Mouse (Mus musculus) forebrain, postnatal 0 days (tissue): ENCODE data around the gene Lmna. TPM values are rescaled to one million over a fixed set of nuclear protein-coding genes. Genes with fewer than 3 reads are reported as not detected.

Source experiments
- ATAC-seq: fragments of 200-750 bp; cut with Nextera tagmentation; 2 replicates; pipeline ENCODE4 v1.8.0; 2017; ENCODE audit warnings: mild to moderate bottlenecking, moderate library complexity
- DNase-seq: peaks from one replicate; pipeline ENCODE4 v3.0.0-alpha.2; 2015
- H3K27ac ChIP-seq: fragments of 300-500 bp; sonication (generic); 2 replicates; pipeline ENCODE4 v1.5.1; 2014; ENCODE audit warnings: low read depth, mild to moderate bottlenecking, antibody characterized with exemption, low read length, moderate library complexity, mixed read lengths
- H3K27me3 ChIP-seq: fragments of 300-500 bp; sonication (generic); 2 replicates; pipeline ENCODE4 v1.6.1; 2014; ENCODE audit warnings: mild to moderate bottlenecking, low read length, mixed read lengths; ENCODE audit not compliant: insufficient read depth
- H3K36me3 ChIP-seq: fragments of 300-500 bp; sonication (generic); 2 replicates; pipeline ENCODE4 v1.6.1; 2014; ENCODE audit warnings: mild to moderate bottlenecking, moderate library complexity; ENCODE audit not compliant: insufficient read depth
- H3K4me1 ChIP-seq: fragments of 300-500 bp; sonication (generic); 2 replicates; pipeline ENCODE4 v1.6.1; 2014; ENCODE audit warnings: antibody characterized with exemption; ENCODE audit not compliant: insufficient read depth
- H3K4me2 ChIP-seq: fragments of 300-500 bp; sonication (generic); 2 replicates; pipeline ENCODE4 v1.6.1; 2014; ENCODE audit warnings: low read depth, mild to moderate bottlenecking, moderate library complexity
- H3K4me3 ChIP-seq: fragments of 300-500 bp; sonication (generic); 2 replicates; pipeline ENCODE4 v1.5.1; 2014; ENCODE audit warnings: low read depth, low read length, mixed read lengths
- H3K9ac ChIP-seq: fragments of 300-500 bp; sonication (generic); 2 replicates; pipeline ENCODE4 v1.6.1; 2014; ENCODE audit warnings: mild to moderate bottlenecking
- H3K9me3 ChIP-seq: fragments of 300-500 bp; sonication (generic); 2 replicates; pipeline ENCODE4 v1.6.1; 2016; ENCODE audit warnings: low read length
- CTCF ChIP-seq: sonication (generic); IDR thresholded peaks from 2 replicates; pipeline ENCODE4 v1.5.1; 2016; ENCODE audit warnings: antibody characterized with exemption, control low read depth, low read depth
- WGBS: fragments of 180-500 bp; shearing (Covaris S2); extraction: QIAGEN DNeasy Blood & Tissue Kit; methylation state at CpG from one replicate; pipeline ENCODE4 v1.1.7; 2014; 5-methylcytosine and 5-hydroxymethylcytosine counted together
- polyA plus RNA-seq: library from polyadenylated mRNA; unstranded; fragments of >200 nt; fragmentation: Nextera tagmentation; extraction: Ambion mirVana; gene quantifications from 2 replicates; pipeline ENCODE4 v1.2.1, GENCODE M21; 2015
- total RNA-seq: library from RNA; depleted of rRNA; stranded (reverse); fragments of >200 nt; gene quantifications from 2 replicates; pipeline ENCODE4 v1.2.3, GENCODE M21; 2014

Gene Lmna
- total and polyA plus RNA-seq, 2 experiments from 2014 or later: 51.4 to 71.3 TPM

DNA sequence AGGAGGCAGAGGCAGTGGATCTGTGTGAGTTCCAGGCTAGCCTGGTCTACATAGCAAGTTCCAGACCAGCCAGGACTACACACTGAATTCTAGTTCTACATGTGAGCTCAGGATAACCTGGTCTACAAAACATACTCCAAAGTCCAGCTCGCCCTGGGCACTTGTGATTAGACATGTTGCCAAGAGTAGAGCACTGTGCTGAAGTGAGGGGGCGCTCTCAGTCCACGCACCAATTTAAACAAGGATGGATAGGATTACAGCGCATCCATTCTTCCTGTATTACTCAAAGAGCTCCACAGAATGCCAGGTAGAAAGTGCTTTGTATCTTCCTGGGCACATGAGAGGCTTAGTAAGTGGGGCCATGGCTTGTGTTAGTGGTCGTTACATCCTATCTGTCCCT lies 34.8 kb upstream of the Lmna start:
- H3K4me1 ChIP-seq: no peaks in the 10 kb centered on the region
- no peaks in the 10 kb centered on the region for H3K9me3 ChIP-seq
- no peak for ATAC-seq
- DNase-seq: no peak
- H3K4me2 ChIP-seq: no peak overlapping the region
- no peak overlapping the region for H3K9ac ChIP-seq
- peaks cover 13% of the 10 kb centered on the region for H3K36me3 ChIP-seq
- peak; percentile 66 for TF ChIP-seq CTCF
- no peak overlapping the region for H3K4me3 ChIP-seq
- no peak overlapping the region for H3K27ac ChIP-seq
- WGBS: 22% methylated on average over 5 of the region's 5 CpGs
- H3K27me3 ChIP-seq: no peaks in the 10 kb centered on the region

DNA sequence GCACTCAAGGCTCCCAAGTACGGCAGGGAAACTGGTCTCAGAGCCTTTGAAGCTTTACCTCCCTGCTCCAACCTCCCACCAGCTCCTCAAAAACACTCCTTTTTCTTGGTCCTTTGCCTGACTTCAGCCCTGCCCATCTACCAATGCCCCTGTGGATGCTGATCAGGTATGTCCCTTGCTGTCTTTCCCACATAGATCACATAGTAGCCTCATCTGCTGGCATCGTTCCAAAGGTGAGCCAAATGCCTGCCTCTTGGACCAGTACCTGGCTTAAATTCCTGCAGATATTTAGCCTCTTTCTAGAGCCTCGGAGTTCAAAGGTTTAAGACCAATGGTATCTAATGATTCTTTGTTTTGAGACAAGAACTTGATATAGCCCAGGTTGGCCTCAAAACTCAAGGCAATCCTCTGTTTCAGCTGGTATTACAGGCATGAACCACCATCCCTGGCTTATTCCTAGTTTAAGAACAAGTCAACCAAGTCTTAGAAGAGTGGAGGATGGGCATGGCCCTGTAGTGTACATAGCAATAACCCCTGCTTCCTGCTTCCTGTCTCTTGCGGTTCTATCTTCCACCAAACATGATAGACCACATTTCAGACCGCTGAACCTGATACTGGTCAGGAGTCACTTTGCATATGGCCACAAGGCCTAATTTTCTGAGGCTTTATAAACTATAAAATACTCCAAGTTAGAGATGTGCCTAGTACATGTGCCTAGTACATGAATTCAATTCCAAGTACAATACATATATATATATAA lies 34.1 kb upstream of the Lmna start:
- no peaks in the 10 kb centered on the region for H3K4me1 ChIP-seq
- no peaks in the 10 kb centered on the region for H3K9me3 ChIP-seq
- peaks cover 15% of the 10 kb centered on the region for H3K36me3 ChIP-seq
- H3K4me3 ChIP-seq: no peak overlapping the region
- no peaks in the 10 kb centered on the region for H3K27me3 ChIP-seq
- ATAC-seq (no peak), DNase-seq (no peak)
- no peak overlapping the region for H3K4me2 ChIP-seq
- TF ChIP-seq CTCF: no peak
- H3K9ac ChIP-seq: no peak overlapping the region
- no peak overlapping the region for H3K27ac ChIP-seq
- WGBS: 71% methylated on average over 5 of the region's 5 CpGs

DNA sequence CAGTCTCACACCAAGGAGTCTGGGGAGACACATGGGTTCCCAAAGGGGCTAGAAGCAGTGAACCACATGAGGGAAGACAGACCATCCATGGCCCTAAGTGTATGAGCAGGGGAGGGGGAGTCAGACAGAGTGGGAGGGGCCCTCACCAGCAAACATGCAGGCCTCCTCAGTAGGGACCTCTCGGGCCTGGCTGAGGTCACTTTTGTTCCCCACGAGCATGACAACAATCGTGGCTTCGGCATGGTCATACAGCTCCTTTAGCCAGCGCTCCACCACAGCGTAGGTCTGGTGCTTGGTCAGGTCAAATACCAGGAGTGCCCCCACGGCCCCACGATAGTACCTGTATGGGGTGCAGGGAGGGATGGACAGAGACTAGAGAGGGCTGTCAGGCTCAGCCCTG lies 33.4 kb upstream of the Lmna start:
- no peak for DNase-seq
- H3K36me3 ChIP-seq: peaks cover 22% of the 10 kb centered on the region
- TF ChIP-seq CTCF: no peak
- WGBS: 80% methylated on average over 8 of the region's 8 CpGs
- no peak for ATAC-seq
- H3K9ac ChIP-seq: no peak overlapping the region
- H3K4me3 ChIP-seq: no peak overlapping the region
- no peaks in the 10 kb centered on the region for H3K4me1 ChIP-seq
- no peak overlapping the region for H3K27ac ChIP-seq
- H3K4me2 ChIP-seq: no peak overlapping the region
- H3K9me3 ChIP-seq: no peaks in the 10 kb centered on the region
- H3K27me3 ChIP-seq: no peaks in the 10 kb centered on the region

DNA sequence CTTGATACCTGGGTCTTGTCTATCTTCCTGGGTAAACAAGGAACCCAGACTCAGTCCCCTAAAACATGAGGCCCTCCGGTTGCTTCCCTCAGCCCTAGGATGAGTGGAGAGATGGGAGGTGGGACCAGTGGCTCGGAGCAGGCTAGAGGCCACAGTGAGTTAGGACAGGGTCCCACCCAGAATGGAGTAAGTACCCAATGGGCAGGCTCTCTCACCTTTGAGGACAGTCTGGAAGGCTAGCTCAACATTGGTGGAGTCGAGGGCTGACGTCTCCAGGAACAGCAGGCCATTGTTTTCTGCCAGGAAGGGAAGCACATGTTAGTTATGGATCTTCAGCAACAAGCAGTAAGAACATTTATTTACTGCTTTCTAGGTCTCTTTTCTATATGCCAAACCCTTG lies 32.7 kb upstream of the Lmna start:
- H3K36me3 ChIP-seq: peaks cover 29% of the 10 kb centered on the region
- DNase-seq: no peak
- H3K27ac ChIP-seq: no peak overlapping the region
- no peaks in the 10 kb centered on the region for H3K27me3 ChIP-seq
- ATAC-seq: no peak
- no peaks in the 10 kb centered on the region for H3K4me1 ChIP-seq
- H3K9ac ChIP-seq: no peak overlapping the region
- WGBS: 61% methylated on average over 4 of the region's 4 CpGs
- no peak overlapping the region for H3K4me3 ChIP-seq
- H3K9me3 ChIP-seq: no peaks in the 10 kb centered on the region
- H3K4me2 ChIP-seq: no peak overlapping the region
- no peak for TF ChIP-seq CTCF

DNA sequence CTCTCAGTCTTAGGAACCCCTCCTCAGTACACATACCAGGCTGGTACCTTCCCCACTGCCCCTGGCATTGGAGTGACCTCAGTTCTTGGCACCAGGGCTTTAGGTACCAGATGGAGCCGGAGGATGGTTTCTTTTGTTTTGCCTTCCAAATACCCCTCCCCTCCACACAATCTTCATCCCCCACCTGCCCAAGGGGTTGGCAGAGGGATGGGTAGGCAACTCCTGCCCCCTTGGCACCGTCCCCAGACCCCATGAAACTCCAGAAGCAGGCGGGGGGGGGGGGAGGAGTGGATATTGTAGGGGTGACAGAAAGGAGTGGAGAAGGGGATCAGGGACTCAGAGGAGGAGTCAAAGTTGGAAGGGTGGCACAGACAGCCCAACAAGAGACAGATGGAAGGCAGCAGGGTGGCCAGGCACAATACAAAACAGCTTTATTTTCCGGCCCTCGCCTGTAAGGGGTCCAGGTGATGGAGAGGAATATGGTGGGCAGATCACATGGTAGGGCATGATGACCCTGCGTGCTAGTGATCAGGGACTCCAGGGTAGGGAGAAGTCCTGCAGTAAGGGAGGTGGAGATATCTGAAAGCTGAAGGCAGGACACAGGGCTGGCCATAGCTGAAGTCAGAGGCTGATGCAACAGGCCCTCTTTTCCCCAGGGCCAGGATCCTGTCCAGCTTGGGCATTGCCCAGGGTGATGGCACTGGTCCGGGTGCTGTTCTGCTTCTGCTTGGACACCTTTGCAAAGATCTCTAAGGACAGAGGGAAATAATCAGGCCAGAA lies 32.1 kb upstream of the Lmna start:
- 35% methylated on average over 6 of the region's 7 CpGs for WGBS
- H3K4me1 ChIP-seq: peaks cover 5% of the 10 kb centered on the region
- H3K27ac ChIP-seq: peak overlapping the region; percentile 36
- no peaks in the 10 kb centered on the region for H3K9me3 ChIP-seq
- H3K4me3 ChIP-seq: no peak overlapping the region
- H3K36me3 ChIP-seq: peaks cover 36% of the 10 kb centered on the region
- no peak overlapping the region for H3K4me2 ChIP-seq
- no peak for TF ChIP-seq CTCF
- H3K27me3 ChIP-seq: no peaks in the 10 kb centered on the region
- peak; percentile 13; the same call in 1 of the 2 replicates for ATAC-seq
- H3K9ac ChIP-seq: no peak overlapping the region
- no peak for DNase-seq

DNA sequence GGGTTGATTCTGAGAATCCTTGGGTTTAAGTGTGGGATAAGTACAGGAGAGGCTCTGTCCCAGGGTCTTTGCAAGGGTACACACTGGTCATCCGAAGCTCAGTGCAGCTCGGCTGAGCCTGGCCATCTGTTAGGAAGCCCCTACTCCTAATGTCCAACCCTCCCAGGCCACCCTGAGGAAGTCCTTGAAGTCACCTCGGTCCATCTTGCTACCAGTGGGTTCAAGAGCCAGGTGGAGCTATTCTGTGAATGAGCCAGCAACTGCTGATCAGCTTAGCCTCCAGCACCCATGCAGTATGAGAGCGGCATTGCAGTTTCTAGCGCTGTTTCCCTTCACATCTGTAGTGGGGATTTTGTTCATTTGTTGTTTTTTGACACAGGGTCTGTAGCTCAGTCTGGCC lies 30.3 kb upstream of the Lmna start:
- H3K4me1 ChIP-seq: peaks cover 20% of the 10 kb centered on the region
- no peak overlapping the region for H3K4me3 ChIP-seq
- ATAC-seq: no peak
- no peaks in the 10 kb centered on the region for H3K27me3 ChIP-seq
- no peak overlapping the region for H3K9ac ChIP-seq
- peak overlapping the region; percentile 66 for H3K27ac ChIP-seq
- no peaks in the 10 kb centered on the region for H3K9me3 ChIP-seq
- H3K4me2 ChIP-seq: no peak overlapping the region
- no peak for DNase-seq
- peaks cover 47% of the 10 kb centered on the region for H3K36me3 ChIP-seq
- peak; percentile 37 for TF ChIP-seq CTCF
- 48% methylated on average over 5 of the region's 5 CpGs for WGBS

DNA sequence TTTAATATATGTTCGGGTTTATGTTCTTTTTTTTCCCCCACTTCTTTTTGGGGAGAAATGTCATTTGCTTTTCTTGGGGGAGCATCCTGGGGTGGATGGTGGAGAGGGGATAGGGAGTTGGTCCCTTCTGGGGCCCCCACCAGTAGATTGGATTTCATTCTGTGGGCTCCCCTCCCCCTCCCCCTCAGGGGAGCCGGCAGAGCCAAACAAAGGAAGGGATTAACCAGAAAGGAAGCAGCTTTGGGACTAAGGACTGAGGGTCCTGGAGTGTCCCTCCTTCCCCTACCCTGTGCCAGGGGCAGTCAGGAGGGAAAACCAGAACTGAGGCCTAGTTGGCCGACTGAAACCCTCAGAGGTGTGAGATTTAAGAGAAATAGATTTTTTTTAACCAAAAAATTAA lies 29.6 kb upstream of the Lmna start:
- H3K27ac ChIP-seq: peak overlapping the region; percentile 62
- no peaks in the 10 kb centered on the region for H3K27me3 ChIP-seq
- WGBS: 4% methylated on average over 3 of the region's 3 CpGs
- ATAC-seq (no peak), DNase-seq (no peak)
- H3K9ac ChIP-seq: no peak overlapping the region
- H3K4me2 ChIP-seq: no peak overlapping the region
- no peaks in the 10 kb centered on the region for H3K9me3 ChIP-seq
- H3K36me3 ChIP-seq: peaks cover 47% of the 10 kb centered on the region
- no peak for TF ChIP-seq CTCF
- H3K4me1 ChIP-seq: peaks cover 23% of the 10 kb centered on the region
- no peak overlapping the region for H3K4me3 ChIP-seq
